Mouse (Mus musculus) kidney, adult 2 months (tissue): Measurements from ENCODE around the gene Kcnh4. TPM values are rescaled to one million over a fixed set of nuclear protein-coding genes. Genes with fewer than 3 reads are reported as not detected.

Experiments
- DNase-seq: peaks from one replicate; pipeline ENCODE4 v3.0.0; 2021
- H3K27ac ChIP-seq: fragments of 200-500 bp; 2 replicates; pipeline ENCODE4 v1.5.1; 2012; ENCODE audit warnings: low read depth, low read length, control low read depth, inconsistent platforms; ENCODE audit not compliant: insufficient read depth
- H3K27me3 ChIP-seq: fragments of 200-500 bp; replicated peaks from 2 replicates; pipeline ENCODE4 v1.6.1; 2012; ENCODE audit warnings: mild to moderate bottlenecking, moderate library complexity, low read length, inconsistent platforms; ENCODE audit not compliant: control insufficient read depth, insufficient read depth
- H3K36me3 ChIP-seq: fragments of 200-500 bp; 2 replicates; pipeline ENCODE4 v1.6.1; 2012; ENCODE audit warnings: mild to moderate bottlenecking, moderate library complexity, low read length, inconsistent platforms; ENCODE audit not compliant: control insufficient read depth, insufficient read depth
- H3K4me1 ChIP-seq: fragments of 200-500 bp; 2 replicates; pipeline ENCODE4 v1.6.1; 2011; ENCODE audit warnings: low read length; ENCODE audit not compliant: control insufficient read depth, insufficient read depth
- H3K4me3 ChIP-seq: fragments of 200-500 bp; 2 replicates; pipeline ENCODE4 v1.5.1; 2011; ENCODE audit warnings: mild to moderate bottlenecking, low read depth, low read length, control low read depth; ENCODE audit not compliant: insufficient read depth
- CTCF ChIP-seq: fragments of 200-500 bp; conservative IDR thresholded peaks from 2 replicates; pipeline ENCODE4 v1.5.1; 2011; ENCODE audit warnings: low read depth, mild to moderate bottlenecking, control low read depth, low read length, moderate library complexity, mixed read lengths; ENCODE audit not compliant: insufficient read depth, insufficient read length
- POLR2A ChIP-seq: fragments of 200-500 bp; IDR thresholded peaks from one replicate; pipeline ENCODE4 v1.6.1; 2011; ENCODE audit warnings: low read depth, low read length, control low read depth
- WGBS: fragments of 180-500 bp; shearing (Covaris S2); methylation state at CpG from one replicate; pipeline ENCODE4 v1.1.7; 2018; 5-methylcytosine and 5-hydroxymethylcytosine counted together
- polyA plus RNA-seq: library from polyadenylated mRNA; depleted of rRNA; stranded (reverse); fragments of >200 nt; gene quantifications from 2 replicates; pipeline ENCODE4 v1.2.3, GENCODE M21; 2012

Kcnh4 gene
- polyA plus RNA-seq, 1 experiment = 0.08 TPM

DNA sequence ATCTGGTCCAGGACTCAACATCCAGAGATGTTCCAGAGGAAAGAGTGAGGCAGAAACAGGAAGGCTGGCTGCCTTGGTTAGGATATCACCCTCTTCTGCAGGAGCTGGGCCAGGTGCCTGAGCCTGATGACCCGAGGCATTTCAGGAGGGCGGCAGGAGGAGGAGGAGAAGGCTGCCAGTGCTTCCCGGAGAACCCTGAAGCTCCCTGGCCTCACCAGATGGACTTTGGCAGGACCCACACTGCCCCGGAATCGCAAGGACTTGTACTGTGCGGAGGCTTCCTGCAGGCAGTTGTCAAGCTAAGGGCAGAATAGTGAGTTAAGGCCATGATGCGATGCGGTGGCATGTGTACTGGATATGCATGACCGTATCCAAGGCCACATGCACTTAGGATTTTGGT, 7.0 kb upstream of the Kcnh4 start:
- Histone ChIP-seq H3K36me3 (no peaks in the 10 kb centered on the region), H3K4me1 (peaks cover 19% of the 10 kb centered on the region; the same call in 1 of the 2 replicates), H3K4me3 (no peak overlapping the region), H3K27me3 (no peaks in the 10 kb centered on the region), H3K27ac (no peak overlapping the region)
- DNase-seq = peak; percentile 85
- 60% methylated on average over 9 of the region's 9 CpGs for WGBS
- TF ChIP-seq POLR2A (no peak), CTCF (no peak)

DNA sequence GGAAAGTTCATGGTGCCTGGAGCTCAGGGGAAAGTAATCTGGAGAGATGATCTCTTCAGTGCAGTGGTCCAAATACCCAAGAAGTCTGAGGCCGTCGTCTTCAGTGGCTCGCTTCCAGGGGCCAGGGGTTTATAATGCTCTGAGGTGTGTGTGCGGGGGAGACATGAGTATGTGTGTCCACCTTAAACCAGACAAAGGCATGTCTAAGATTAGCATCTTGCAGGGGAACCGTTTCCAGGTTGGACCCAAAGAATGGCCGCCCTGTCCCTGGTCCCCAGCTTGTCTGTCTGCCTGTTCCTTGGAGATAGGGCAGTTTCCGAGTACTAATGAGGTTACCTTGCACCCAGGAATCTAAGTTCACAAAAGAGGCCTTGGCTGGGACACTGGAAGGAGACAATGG, 3.1 kb upstream of the Kcnh4 start, which contains the start of gene Hcrt:
Gene Hcrt (minus strand): TSS at position 101 of the 400 bp plus-strand sequence.
- Histone ChIP-seq H3K27me3 (no peaks in the 10 kb centered on the region), H3K4me3 (peak within 1 kb of the TSS; percentile 55), H3K36me3 (no peaks in the 10 kb centered on the region), H3K27ac (no peak within 1 kb of the TSS), H3K4me1 (peaks cover 7% of the 10 kb centered on the region; the same call in 1 of the 2 replicates)
- TF ChIP-seq CTCF (no peak), POLR2A (no peak)
- WGBS = 77% methylated on average over 7 of the region's 7 CpGs
- no peak for DNase-seq

- H3K36me3 ChIP-seq = no peaks in the 10 kb centered on the region
- WGBS = under 1% methylated on average over 27 of the region's 27 CpGs
- H3K4me1 ChIP-seq = 0 out of 2 replicates have a peak, but pooled peaks cover 3% of the 10 kb centered on the region
- peak; percentile 87 for DNase-seq
- no peak overlapping the region for H3K27ac ChIP-seq
- TF ChIP-seq CTCF (peak; percentile 69), POLR2A (no peak)
- H3K27me3 ChIP-seq = no peaks in the 10 kb centered on the region
- H3K4me3 ChIP-seq = peak overlapping the region; percentile 55
Measured at GRCm38 (mm10) chr11:100761547-100762045, 1.9 kb upstream of the Kcnh4 start.

DNA sequence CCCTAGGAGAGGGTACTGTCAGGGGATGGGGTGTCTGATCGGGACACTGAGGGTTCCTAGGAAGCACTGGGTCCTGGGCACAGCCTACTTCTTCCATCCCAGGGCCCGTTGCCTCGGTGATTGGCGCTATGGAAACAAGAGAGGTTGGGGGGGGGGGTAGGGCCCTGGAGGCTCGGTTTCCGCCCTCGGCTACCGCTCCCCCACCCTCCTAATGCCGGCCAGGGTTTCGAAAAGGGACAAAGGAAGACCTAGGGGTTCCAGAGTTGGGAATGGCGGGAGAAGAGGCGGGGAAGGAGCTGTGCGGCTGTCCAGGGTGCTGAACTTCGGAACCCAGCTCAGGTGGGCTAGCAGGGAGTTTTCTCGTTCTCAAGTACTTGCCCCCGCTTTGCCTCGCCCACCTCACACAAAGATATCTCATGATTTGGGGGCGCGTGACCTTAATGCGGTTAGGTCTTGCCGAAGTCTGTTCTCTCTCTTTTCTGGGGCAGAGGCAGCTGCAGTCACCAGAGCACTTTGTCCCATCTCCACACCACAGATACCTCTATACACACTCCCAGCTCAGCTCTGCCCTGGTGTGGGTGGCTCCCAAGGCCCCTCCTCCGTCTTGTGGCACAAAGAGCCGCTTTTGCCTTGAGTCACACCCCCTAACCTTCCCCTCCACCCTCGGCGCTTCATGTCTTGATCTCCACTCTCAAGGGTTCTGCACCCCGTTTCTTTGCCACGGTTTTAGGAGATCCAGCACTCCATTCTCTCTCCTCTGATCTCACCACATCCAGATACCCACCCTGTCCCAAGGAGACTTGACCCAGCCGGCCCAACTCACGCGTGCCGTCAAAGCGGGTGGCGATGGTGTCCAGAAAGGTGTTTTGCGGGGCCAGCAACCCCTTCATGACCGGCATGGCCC, 783 bp downstream of the Kcnh4 start:
- H3K27ac ChIP-seq = no peak overlapping the region
- H3K36me3 ChIP-seq = no peaks in the 10 kb centered on the region
- no peaks in the 10 kb centered on the region for H3K27me3 ChIP-seq
- WGBS = 2% methylated on average over 35 of the region's 35 CpGs
- no peak for TF ChIP-seq POLR2A
- no peak for TF ChIP-seq CTCF
- no peak overlapping the region for H3K4me3 ChIP-seq
- H3K4me1 ChIP-seq = no peaks in the 10 kb centered on the region
- peak; percentile 41 for DNase-seq

DNA sequence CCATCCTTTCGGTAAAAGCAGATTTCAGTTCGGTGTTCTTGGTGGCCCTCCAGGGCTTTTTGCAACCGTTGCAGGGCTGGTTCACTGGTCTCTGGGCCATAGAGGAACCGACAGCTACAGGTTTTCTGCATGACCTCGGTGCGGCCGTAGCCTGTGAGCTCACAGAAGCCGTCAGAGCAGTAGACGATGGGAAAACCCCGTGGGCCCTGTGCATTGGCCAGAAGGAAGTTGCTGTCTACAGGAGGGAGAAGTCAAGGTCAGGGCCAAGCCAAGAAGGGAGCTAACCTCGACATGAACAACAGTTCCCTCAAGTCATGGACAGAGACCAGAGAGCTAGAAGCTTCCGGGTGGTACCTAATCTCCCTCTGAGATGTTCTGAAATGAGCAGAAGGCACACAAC, 2.2 kb downstream of the Kcnh4 start:
- Histone ChIP-seq H3K27me3 (no peaks in the 10 kb centered on the region), H3K4me1 (no peaks in the 10 kb centered on the region), H3K4me3 (no peak overlapping the region), H3K27ac (no peak overlapping the region), H3K36me3 (no peaks in the 10 kb centered on the region)
- TF ChIP-seq CTCF (no peak), POLR2A (no peak)
- DNase-seq = no peak
- WGBS = 82% methylated on average over 12 of the region's 12 CpGs

GRCm38 (mm10) chr11:100756476-100756875, 3.3 kb downstream of the Kcnh4 start:
- H3K27me3 ChIP-seq = no peaks in the 10 kb centered on the region
- no peak for TF ChIP-seq CTCF
- TF ChIP-seq POLR2A = no peak
- no peaks in the 10 kb centered on the region for H3K4me1 ChIP-seq
- no peak overlapping the region for H3K27ac ChIP-seq
- WGBS = 73% methylated on average over 6 of the region's 6 CpGs
- no peak overlapping the region for H3K4me3 ChIP-seq
- DNase-seq = no peak
- no peaks in the 10 kb centered on the region for H3K36me3 ChIP-seq

GRCm38 (mm10) chr11:100754693-100755057, 5.1 kb downstream of the Kcnh4 start:
- TF ChIP-seq POLR2A = no peak
- TF ChIP-seq CTCF = no peak
- H3K27ac ChIP-seq = no peak overlapping the region
- H3K4me3 ChIP-seq = no peak overlapping the region
- WGBS = 92% methylated on average over 3 of the region's 3 CpGs
- no peaks in the 10 kb centered on the region for H3K27me3 ChIP-seq
- H3K36me3 ChIP-seq = no peaks in the 10 kb centered on the region
- H3K4me1 ChIP-seq = no peaks in the 10 kb centered on the region
- DNase-seq = no peak
